Mouse (Mus musculus) layer of hippocampus, adult 18-20 months (tissue): ENCODE measurements around the gene Zfp330. TPM values are rescaled to one million over a fixed set of nuclear protein-coding genes. Genes with fewer than 3 reads are reported as not detected.

Experiments
- DNase-seq, 2 experiments: peaks; one replicate each; pipeline ENCODE4 v3.0.0; 2022; ENCODE audit warnings: low spot score in 2 of 2
- long read RNA-seq: library from polyadenylated mRNA; stranded (forward); transcript quantifications from one replicate; pipeline ENCODE4 v2.0.0, GENCODE M21; 2021
- total RNA-seq, 2 experiments: library from RNA; stranded (reverse); gene quantifications; 2 replicates each; pipeline ENCODE4 v1.2.3; 2021

The Zfp330 gene
- total RNA-seq, result 10 to 100 TPM; 31.0 to 32.3 TPM
- long read RNA-seq, transcript Zfp330-201 (10 exons, 1,675 nt), result major isoform, 19 of 29 reads
- long read RNA-seq, partial matches to known transcripts, result 3 of 29 reads
- long read RNA-seq, other reads (novel, unspliced or antisense), result 6 of 29 reads

DNA sequence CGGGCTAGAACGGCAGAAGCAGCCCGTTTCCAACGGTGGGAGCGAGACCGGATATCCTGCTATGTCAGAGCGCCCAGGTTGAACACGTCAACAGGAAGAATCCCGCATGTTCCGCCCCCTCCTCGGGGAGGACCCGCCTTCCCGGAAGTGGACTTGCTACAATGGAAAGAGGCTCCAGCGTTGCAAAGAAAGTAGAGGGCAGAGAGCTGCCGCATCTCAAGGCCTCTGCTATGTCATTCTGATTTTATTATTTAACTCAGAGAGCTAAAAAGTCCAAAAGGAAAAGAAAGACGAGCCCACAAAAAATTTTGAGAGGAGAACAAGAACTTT lies at the start of gene Zfp330:
Gene Zfp330 (minus strand): TSS at position 68 of the 330 bp plus-strand sequence.
- peak; percentile 91 to 94 for DNase-seq

DNA sequence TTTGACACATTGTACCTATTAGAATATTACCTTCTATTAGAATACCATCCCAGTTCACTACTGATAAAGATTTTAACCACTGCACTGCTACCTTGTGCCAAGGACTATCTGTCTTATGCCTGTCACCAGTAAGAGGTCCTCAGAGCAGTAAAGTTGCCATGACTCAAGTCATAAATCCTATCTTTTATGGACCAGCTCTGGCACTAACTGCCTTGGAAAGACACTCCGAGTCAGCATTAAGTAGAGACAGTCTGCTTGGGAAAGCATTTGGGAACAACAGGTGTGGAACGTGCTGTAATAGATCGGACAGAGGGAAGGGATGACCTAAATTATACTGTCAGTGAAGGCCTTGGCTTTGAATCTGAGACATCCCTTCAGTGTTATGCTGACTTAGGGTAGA lies 4.0 kb upstream of the Zfp330 start:
- no peak for DNase-seq

DNA sequence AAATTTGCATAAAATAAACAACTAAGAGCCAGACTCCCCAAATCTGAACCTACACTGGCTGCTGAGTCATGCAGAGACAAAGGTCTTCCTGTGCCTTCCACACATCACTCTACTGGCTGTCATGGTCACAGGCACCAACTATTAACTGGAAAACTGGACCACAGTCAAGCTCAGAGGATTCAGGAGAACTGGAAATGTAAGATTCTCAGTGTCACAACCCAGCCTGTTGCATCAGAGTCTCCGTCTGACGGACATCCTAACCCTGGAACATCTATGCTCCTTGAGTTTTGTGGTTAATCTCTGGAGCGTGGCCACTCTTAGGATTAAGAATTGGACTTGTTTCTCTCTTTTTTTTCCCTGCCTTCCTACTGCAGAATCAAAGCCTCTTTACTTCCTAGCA lies 3.4 kb upstream of the Zfp330 start:
- DNase-seq, result no peak

DNA sequence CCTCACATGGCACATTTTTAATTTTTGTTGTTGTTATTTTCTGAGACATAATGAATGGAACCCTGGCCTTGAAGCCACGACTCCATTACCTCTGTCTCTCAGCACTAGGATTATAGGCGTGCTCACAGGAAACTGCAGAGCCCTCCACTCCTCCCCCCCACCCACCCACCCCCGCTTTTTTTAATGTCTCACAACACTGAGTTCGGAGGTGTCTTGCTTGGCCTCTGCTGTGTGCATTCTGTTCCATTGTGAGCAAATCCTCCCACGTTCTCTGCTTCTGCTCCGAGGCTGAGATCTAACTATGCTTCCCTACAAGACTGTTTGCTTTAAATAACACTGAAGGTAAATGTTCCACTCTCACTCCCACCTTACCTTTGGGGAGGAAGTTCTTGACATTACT lies 522 bp upstream of the Zfp330 start:
- DNase-seq, result peak in 1 of 2 experiments; percentile 19

DNA sequence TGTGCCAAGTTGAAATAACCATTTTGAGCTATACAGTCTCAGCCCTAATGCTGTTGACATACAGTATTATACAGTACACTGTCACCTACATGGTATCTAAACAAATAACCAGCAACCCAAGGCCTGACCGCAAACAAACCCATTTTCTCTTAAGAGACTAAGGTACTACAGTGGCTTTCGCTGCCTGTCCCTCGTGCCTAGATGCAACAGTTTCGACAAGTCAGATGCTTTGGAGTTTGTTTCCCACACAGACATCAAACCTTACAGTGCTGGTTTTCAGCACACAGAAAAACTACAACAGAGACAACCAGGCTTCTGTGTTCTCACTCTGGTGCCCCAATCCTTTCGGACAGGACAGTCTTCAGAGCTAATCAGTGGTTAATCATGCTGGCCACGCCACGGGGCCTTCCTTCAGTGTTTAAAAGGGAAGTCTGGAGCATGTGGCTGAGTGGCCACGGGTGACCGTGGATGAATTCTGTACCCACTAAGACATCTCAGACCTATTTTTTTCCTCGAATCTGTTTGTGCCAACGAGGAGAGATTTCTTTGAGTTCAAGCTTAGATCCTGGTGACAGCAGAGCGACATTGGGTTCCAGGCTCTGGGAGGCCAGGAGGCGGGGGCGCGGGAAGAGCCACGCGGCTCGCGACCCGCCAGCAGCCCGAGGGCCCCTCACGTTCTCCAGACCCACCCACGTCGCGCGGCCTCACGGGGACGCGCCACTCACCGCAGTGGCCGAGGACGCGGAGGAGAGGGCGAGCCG lies 448 bp downstream of the Zfp330 start:
- DNase-seq, result no peak

DNA sequence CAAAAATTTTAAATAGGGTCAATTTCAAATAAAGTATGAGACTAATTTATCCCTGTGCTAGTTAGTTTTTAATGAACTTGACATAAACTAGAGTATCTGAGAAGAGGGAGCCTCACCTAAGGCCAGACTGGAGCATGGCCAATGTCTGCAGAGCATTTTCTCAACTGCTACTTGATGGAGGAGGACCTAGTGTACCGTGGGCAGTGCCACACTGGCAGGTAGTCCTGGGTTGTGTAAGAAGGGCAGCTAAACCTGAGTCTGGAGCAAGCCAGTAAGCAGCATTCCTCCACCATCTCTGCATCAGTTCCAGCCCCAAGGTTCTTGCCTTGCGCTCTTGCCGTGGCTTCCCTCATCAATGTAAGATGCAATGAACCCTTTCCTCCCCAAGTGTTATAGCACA lies 3.1 kb downstream of the Zfp330 start:
- no peak for DNase-seq

DNA sequence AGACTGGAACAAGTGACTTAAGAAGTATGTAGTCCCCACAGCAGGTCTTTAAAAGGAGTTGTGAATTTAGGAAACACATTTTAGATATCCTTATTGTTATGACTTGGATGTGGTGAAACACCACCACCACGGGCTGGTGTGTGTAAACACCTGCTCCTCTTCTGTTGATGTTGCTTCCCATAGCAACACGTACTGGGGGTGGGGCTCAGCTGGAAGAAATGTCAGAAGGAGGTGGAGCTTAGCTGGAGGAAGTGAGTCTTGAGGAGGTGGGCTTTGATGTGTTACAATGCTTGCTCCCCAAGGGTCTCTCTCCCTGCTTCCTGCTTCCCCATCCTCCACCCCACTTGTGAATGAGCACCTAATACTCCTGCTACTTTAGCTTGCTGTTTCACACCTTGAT lies 14.9 kb downstream of the Zfp330 start:
- no peak for DNase-seq

DNA sequence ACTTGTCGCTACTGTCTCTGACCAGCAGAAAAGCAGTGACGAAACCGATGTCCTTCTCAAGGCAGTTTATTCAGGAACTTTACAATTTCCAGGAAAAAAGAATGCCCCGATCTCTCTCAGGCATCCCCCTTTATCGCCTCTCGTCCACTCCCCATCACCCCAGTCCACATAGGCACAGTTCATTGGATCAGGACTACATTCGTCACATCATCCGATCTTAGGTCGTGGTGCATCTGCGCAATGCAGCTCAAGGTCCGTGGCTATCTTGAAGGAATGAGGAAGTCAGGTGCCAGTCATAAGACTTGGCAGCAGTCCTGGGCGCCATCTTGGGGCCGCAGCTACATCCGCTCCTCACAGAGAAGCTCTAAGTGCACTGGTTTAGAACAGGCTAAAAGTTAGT lies 19.0 kb downstream of the Zfp330 start:
- no peak for DNase-seq

DNA sequence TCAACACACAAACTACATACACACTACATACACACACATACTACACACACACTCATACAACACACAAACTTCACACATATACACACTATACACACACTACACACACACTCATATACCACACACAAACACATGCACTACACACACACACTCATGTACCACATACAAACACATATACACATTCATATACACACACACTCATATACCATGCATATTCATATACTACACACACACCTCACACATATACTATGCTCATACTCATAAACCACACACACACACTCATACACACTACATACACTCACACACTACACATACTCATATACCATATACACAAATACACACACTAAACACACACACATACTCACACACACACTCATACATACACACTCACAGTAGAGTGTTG lies 27.3 kb downstream of the Zfp330 start:
- DNase-seq, result no peak

DNA sequence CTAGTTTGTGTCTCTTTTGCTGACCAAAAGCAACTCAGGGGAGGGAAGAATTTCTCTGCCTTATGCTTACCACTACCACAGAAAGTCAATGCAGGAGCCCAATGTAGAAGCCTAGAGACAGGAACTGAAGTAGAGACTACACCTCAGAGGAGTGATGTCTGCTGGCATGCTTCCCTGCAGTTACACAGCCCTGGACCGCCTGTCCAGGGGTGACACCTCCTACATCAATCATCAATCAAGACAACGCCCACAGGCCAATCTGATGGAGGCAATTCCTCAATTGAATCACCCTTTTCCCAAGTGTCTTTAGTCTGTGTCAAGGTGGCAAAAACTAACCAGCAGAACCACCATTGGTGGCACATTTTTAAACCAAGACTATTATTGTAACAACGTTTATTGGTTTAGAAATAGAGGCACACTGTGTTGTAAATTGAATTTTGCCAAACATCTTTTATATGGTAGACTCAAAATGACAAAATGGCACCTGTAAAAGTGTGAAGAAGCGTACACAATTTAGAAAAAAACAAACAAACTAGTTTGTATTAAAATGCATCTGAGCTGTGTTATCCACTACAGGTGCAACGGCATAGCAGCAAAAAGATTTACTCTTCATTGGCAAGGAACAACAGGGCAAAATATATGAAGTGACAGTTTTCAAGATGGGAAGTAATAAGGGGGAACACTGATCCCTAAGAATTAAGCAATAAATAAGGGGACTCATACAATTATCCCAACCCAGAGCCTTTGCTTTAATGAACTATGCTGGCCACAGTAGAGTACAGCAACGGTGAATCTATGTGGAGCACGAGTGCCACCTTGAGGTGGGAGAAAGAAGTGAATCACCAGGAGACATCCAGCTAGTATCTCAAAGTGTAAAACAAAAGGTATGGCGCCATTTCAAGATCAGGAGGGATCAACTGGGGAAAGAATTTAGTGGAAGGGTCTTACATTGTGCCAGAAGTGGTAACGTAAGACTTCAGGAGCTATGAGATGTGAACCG lies 29.8 kb downstream of the Zfp330 start:
- DNase-seq, result peak; percentile 42 to 82

Other genes with a start within 250 kb of the Zfp330 start
- gene Rnf150, start 89.2 kb upstream of the Zfp330 start, total RNA-seq, result 10 to 100 TPM; 47.6 to 49.8 TPM